Mouse (Mus musculus) midbrain, embryonic 14.5 days (tissue): ENCODE measurements at regions not wholly inside any gene's neighbourhood (a gene's known extent, or its start where the extent isn't known, plus 50 kb on each side); places are given as distances from the start of the nearest gene placed in this dataset.

ENCODE experiments used
- ATAC-seq: fragments of 200-750 bp; cut with Nextera tagmentation; 2 replicates; pipeline ENCODE4 v1.8.0; 2017; ENCODE audit warnings: moderate number of reproducible peaks, moderate library complexity; ENCODE audit not compliant: low FRiP score, low TSS enrichment
- DNase-seq: peaks from one replicate; pipeline ENCODE4 v3.0.0-alpha.2; 2015
- H3K27ac ChIP-seq: fragments of 300-500 bp; sonication (generic); replicated peaks from 2 replicates; pipeline ENCODE4 v1.5.1; 2014; ENCODE audit warnings: mild to moderate bottlenecking, low read depth, low read length, moderate library complexity
- H3K27me3 ChIP-seq: fragments of 300-500 bp; sonication (generic); 2 replicates; pipeline ENCODE4 v1.6.1; 2014; ENCODE audit warnings: low read length, control low read depth, mixed read lengths; ENCODE audit not compliant: control insufficient read depth, insufficient read depth
- H3K36me3 ChIP-seq: fragments of 300-500 bp; sonication (generic); 2 replicates; pipeline ENCODE4 v1.6.1; 2014; ENCODE audit warnings: low read length, control low read depth; ENCODE audit not compliant: control insufficient read depth, insufficient read depth
- H3K4me1 ChIP-seq: fragments of 300-500 bp; sonication (generic); 2 replicates; pipeline ENCODE4 v1.6.1; 2014; ENCODE audit warnings: mild to moderate bottlenecking, antibody characterized with exemption, low read length, control low read depth; ENCODE audit not compliant: control insufficient read depth, insufficient read depth
- H3K4me2 ChIP-seq: fragments of 300-500 bp; sonication (generic); 2 replicates; pipeline ENCODE4 v1.6.1; 2014; ENCODE audit warnings: mild to moderate bottlenecking, low read length, moderate library complexity
- H3K4me3 ChIP-seq: fragments of 300-500 bp; sonication (generic); replicated peaks from 2 replicates; pipeline ENCODE4 v1.5.1; 2014; ENCODE audit warnings: low read depth, low read length
- H3K9ac ChIP-seq: fragments of 300-500 bp; sonication (generic); replicated peaks from 2 replicates; pipeline ENCODE4 v1.6.1; 2014; ENCODE audit warnings: mild to moderate bottlenecking, low read length, moderate library complexity
- H3K9me3 ChIP-seq: fragments of 300-500 bp; sonication (generic); 2 replicates; pipeline ENCODE4 v1.6.1; 2016; ENCODE audit warnings: low read length, control low read depth, mixed read lengths; ENCODE audit not compliant: control insufficient read depth
- WGBS: fragments of 180-500 bp; shearing (Covaris S2); extraction: QIAGEN DNeasy Blood & Tissue Kit; methylation state at CpG from one replicate; pipeline ENCODE4 v1.1.7; 2014; 5-methylcytosine and 5-hydroxymethylcytosine counted together

GRCm38 (mm10) chr13:38776546-38776945 lies 117.7 kb upstream of the Eef1e1 start:
- Histone ChIP-seq H3K4me2 (no peak overlapping the region), H3K9ac (no peak overlapping the region), H3K4me1 (peaks cover 16% of the 10 kb centered on the region), H3K4me3 (no peak overlapping the region), H3K36me3 (no peaks in the 10 kb centered on the region), H3K9me3 (no peaks in the 10 kb centered on the region), H3K27ac (no peak overlapping the region), H3K27me3 (no peaks in the 10 kb centered on the region)
- DNase-seq (no peak), ATAC-seq (no peak)
- WGBS: 86% methylated on average over 3 of the region's 3 CpGs

GRCm38 (mm10) chr13:38772996-38773395 lies 114.1 kb upstream of the Eef1e1 start:
- Histone ChIP-seq H3K4me1 (no peaks in the 10 kb centered on the region), H3K27ac (no peak overlapping the region), H3K27me3 (no peaks in the 10 kb centered on the region), H3K4me3 (no peak overlapping the region), H3K4me2 (no peak overlapping the region), H3K9ac (no peak overlapping the region), H3K9me3 (no peaks in the 10 kb centered on the region), H3K36me3 (no peaks in the 10 kb centered on the region)
- ATAC-seq: no peak
- DNase-seq: no peak
- 79% methylated on average over 6 of the region's 6 CpGs for WGBS

- Histone ChIP-seq H3K4me2 (no peak overlapping the region), H3K4me3 (no peak overlapping the region), H3K27me3 (no peaks in the 10 kb centered on the region), H3K36me3 (no peaks in the 10 kb centered on the region), H3K4me1 (no peaks in the 10 kb centered on the region), H3K27ac (no peak overlapping the region), H3K9me3 (no peaks in the 10 kb centered on the region), H3K9ac (no peak overlapping the region)
- ATAC-seq (no peak), DNase-seq (peak; percentile 51)
- 39% methylated on average over 4 of the region's 4 CpGs for WGBS
Observed at GRCm38 (mm10) chr13:38766133-38766532, 107.3 kb upstream of the Eef1e1 start.

GRCm38 (mm10) chr13:38760261-38760660 lies 101.4 kb upstream of the Eef1e1 start:
- Histone ChIP-seq H3K27me3 (no peaks in the 10 kb centered on the region), H3K36me3 (no peaks in the 10 kb centered on the region), H3K4me3 (no peak overlapping the region), H3K27ac (no peak overlapping the region), H3K9ac (no peak overlapping the region), H3K4me1 (0 out of 2 replicates have a peak, but pooled peaks cover 3% of the 10 kb centered on the region), H3K9me3 (no peaks in the 10 kb centered on the region), H3K4me2 (no peak overlapping the region)
- 93% methylated on average over 3 of the region's 3 CpGs for WGBS
- DNase-seq (no peak), ATAC-seq (no peak)

- peak overlapping the region; percentile 45; the same call in 1 of the 2 replicates for H3K27ac ChIP-seq
- no peak overlapping the region for H3K4me2 ChIP-seq
- peak; percentile 63 for DNase-seq
- H3K9me3 ChIP-seq: no peaks in the 10 kb centered on the region
- WGBS: 63% methylated on average over 11 of the region's 11 CpGs
- H3K36me3 ChIP-seq: no peaks in the 10 kb centered on the region
- 0 out of 2 replicates have a peak, but pooled peaks cover 3% of the 10 kb centered on the region for H3K4me1 ChIP-seq
- no peak overlapping the region for H3K4me3 ChIP-seq
- no peak overlapping the region for H3K9ac ChIP-seq
- no peaks in the 10 kb centered on the region for H3K27me3 ChIP-seq
- ATAC-seq: peak; percentile 63
Observed at GRCm38 (mm10) chr13:38756629-38757227, 97.9 kb upstream of the Eef1e1 start.

GRCm38 (mm10) chr13:38753722-38754121 lies 94.9 kb upstream of the Eef1e1 start:
- Histone ChIP-seq H3K9me3 (no peaks in the 10 kb centered on the region), H3K4me1 (0 out of 2 replicates have a peak, but pooled peaks cover 3% of the 10 kb centered on the region), H3K4me3 (no peak overlapping the region), H3K9ac (no peak overlapping the region), H3K27ac (no peak overlapping the region), H3K36me3 (no peaks in the 10 kb centered on the region), H3K4me2 (no peak overlapping the region), H3K27me3 (no peaks in the 10 kb centered on the region)
- 85% methylated on average over 4 of the region's 4 CpGs for WGBS
- no peak for DNase-seq
- no peak for ATAC-seq

- WGBS: 72% methylated on average over 1 of the region's 1 CpGs
- DNase-seq: no peak
- Histone ChIP-seq H3K4me1 (0 out of 2 replicates have a peak, but pooled peaks cover 3% of the 10 kb centered on the region), H3K27me3 (no peaks in the 10 kb centered on the region), H3K4me3 (no peak overlapping the region), H3K9ac (no peak overlapping the region), H3K27ac (no peak overlapping the region), H3K4me2 (no peak overlapping the region), H3K9me3 (no peaks in the 10 kb centered on the region), H3K36me3 (no peaks in the 10 kb centered on the region)
- no peak for ATAC-seq
Observed at GRCm38 (mm10) chr13:38751876-38752275, 93.0 kb upstream of the Eef1e1 start.

GRCm38 (mm10) chr13:38740066-38740465 lies 81.2 kb upstream of the Eef1e1 start:
- 95% methylated on average over 8 of the region's 8 CpGs for WGBS
- Histone ChIP-seq H3K9me3 (no peaks in the 10 kb centered on the region), H3K27me3 (no peaks in the 10 kb centered on the region), H3K4me2 (no peak overlapping the region), H3K9ac (no peak overlapping the region), H3K4me1 (no peaks in the 10 kb centered on the region), H3K27ac (no peak overlapping the region), H3K36me3 (no peaks in the 10 kb centered on the region), H3K4me3 (no peak overlapping the region)
- ATAC-seq: no peak
- no peak for DNase-seq

GRCm38 (mm10) chr13:38736361-38737035 lies 77.6 kb upstream of the Eef1e1 start:
- no peaks in the 10 kb centered on the region for H3K27me3 ChIP-seq
- WGBS: 91% methylated on average over 4 of the region's 4 CpGs
- H3K4me3 ChIP-seq: no peak overlapping the region
- no peaks in the 10 kb centered on the region for H3K36me3 ChIP-seq
- ATAC-seq: no peak
- no peaks in the 10 kb centered on the region for H3K4me1 ChIP-seq
- H3K27ac ChIP-seq: no peak overlapping the region
- no peak for DNase-seq
- no peaks in the 10 kb centered on the region for H3K9me3 ChIP-seq
- H3K4me2 ChIP-seq: no peak overlapping the region
- no peak overlapping the region for H3K9ac ChIP-seq
